Mouse (Mus musculus): ENCODE data around the gene Rap1gds1.

Rap1gds1 gene

GRCm38 (mm10) chr3:138941604-138942003 lies 133.4 kb downstream of the Rap1gds1 start:
- no peak for DNase-seq

GRCm38 (mm10) chr3:138937241-138937640 lies 137.8 kb downstream of the Rap1gds1 start:
- DNase-seq: no peak

GRCm38 (mm10) chr3:138936780-138937179 lies 138.2 kb downstream of the Rap1gds1 start:
- no peak for DNase-seq

- no peak for DNase-seq
Measured at GRCm38 (mm10) chr3:138927437-138927836, 147.6 kb downstream of the Rap1gds1 start.

- no peak for DNase-seq
Measured at GRCm38 (mm10) chr3:138926161-138926560, 148.8 kb downstream of the Rap1gds1 start.

GRCm38 (mm10) chr3:138918241-138918640 lies 156.8 kb downstream of the Rap1gds1 start:
- no peak for DNase-seq

- no peak for DNase-seq
Measured at GRCm38 (mm10) chr3:138917016-138917415, 158.0 kb downstream of the Rap1gds1 start.

- no peak for DNase-seq
Measured at GRCm38 (mm10) chr3:138916591-138916990, 158.4 kb downstream of the Rap1gds1 start.

GRCm38 (mm10) chr3:138914626-138915288 lies 160.2 kb downstream of the Rap1gds1 start:
- DNase-seq: no peak

GRCm38 (mm10) chr3:138912504-138912903 lies 162.5 kb downstream of the Rap1gds1 start:
- no peak for DNase-seq

GRCm38 (mm10) chr3:138909313-138909712 lies 165.7 kb downstream of the Rap1gds1 start:
- DNase-seq: no peak

- peak; percentile 88 to 90 for DNase-seq
Measured at GRCm38 (mm10) chr3:138906112-138906880, 168.7 kb downstream of the Rap1gds1 start.

GRCm38 (mm10) chr3:138905678-138906077 lies 169.3 kb downstream of the Rap1gds1 start:
- DNase-seq: peak; percentile 46 to 58

GRCm38 (mm10) chr3:138900571-138901141 lies 174.3 kb downstream of the Rap1gds1 start:
- no peak for DNase-seq

GRCm38 (mm10) chr3:138898055-138898454 lies 176.9 kb downstream of the Rap1gds1 start:
- no peak for DNase-seq

- no peak for DNase-seq
Measured at GRCm38 (mm10) chr3:138897500-138897899, 177.5 kb downstream of the Rap1gds1 start.

- no peak for DNase-seq
Measured at GRCm38 (mm10) chr3:138893520-138893919, 181.5 kb downstream of the Rap1gds1 start.

GRCm38 (mm10) chr3:138889769-138890295 lies 185.2 kb downstream of the Rap1gds1 start:
- DNase-seq: peak; percentile 67 to 72

GRCm38 (mm10) chr3:138889214-138889613 lies 185.8 kb downstream of the Rap1gds1 start:
- DNase-seq: peak; percentile 27 to 31

GRCm38 (mm10) chr3:138886121-138886520 lies 188.9 kb downstream of the Rap1gds1 start:
- no peak for DNase-seq

- DNase-seq: no peak
Measured at GRCm38 (mm10) chr3:138881725-138882347, 193.2 kb downstream of the Rap1gds1 start.

GRCm38 (mm10) chr3:138880999-138881724 lies 193.8 kb downstream of the Rap1gds1 start:
- no peak for DNase-seq
